Mouse (Mus musculus) testis, adult 2 months (tissue): Measurements from ENCODE around the gene Csrp2. TPM values are rescaled to one million over a fixed set of nuclear protein-coding genes. Genes with fewer than 3 reads are reported as not detected.

Experiments
- H3K27ac ChIP-seq: fragments of 200-500 bp; 2 replicates; pipeline ENCODE4 v1.5.1; 2012; ENCODE audit warnings: low read depth, low read length; ENCODE audit not compliant: control insufficient read depth, insufficient read depth
- H3K27me3 ChIP-seq: fragments of 200-500 bp; 2 replicates; pipeline ENCODE4 v1.6.1; 2012; ENCODE audit warnings: mild to moderate bottlenecking, low read length, moderate library complexity; ENCODE audit not compliant: control insufficient read depth, insufficient read depth
- H3K36me3 ChIP-seq: fragments of 200-500 bp; 2 replicates; pipeline ENCODE4 v1.6.1; 2012; ENCODE audit warnings: mild to moderate bottlenecking, low read length; ENCODE audit not compliant: control insufficient read depth, insufficient read depth
- H3K4me1 ChIP-seq: fragments of 200-500 bp; 2 replicates; pipeline ENCODE4 v1.6.1; 2012; ENCODE audit warnings: low read length; ENCODE audit not compliant: control insufficient read depth, insufficient read depth
- H3K4me3 ChIP-seq: fragments of 200-500 bp; 2 replicates; pipeline ENCODE4 v1.5.1; 2012; ENCODE audit warnings: low read depth, mild to moderate bottlenecking, low read length, moderate library complexity, mixed read lengths; ENCODE audit not compliant: control insufficient read depth
- CTCF ChIP-seq: fragments of 200-500 bp; IDR thresholded peaks from 2 replicates; pipeline ENCODE4 v1.5.1; 2012; ENCODE audit warnings: low read depth, mild to moderate bottlenecking, inconsistent platforms, low read length, moderate library complexity; ENCODE audit not compliant: control insufficient read depth, insufficient read depth, insufficient replicate concordance
- POLR2A ChIP-seq: fragments of 200-500 bp; IDR thresholded peaks from 2 replicates; pipeline ENCODE4 v1.6.1; 2012; ENCODE audit warnings: low read depth, mild to moderate bottlenecking, inconsistent platforms, low read length, moderate library complexity; ENCODE audit not compliant: control insufficient read depth
- polyA plus RNA-seq: library from polyadenylated mRNA; depleted of rRNA; stranded (reverse); fragments of >200 nt; gene quantifications from 2 replicates; pipeline ENCODE4 v1.2.3, GENCODE M21; 2012

Csrp2 gene
- polyA plus RNA-seq, 1 experiment: 37.4 TPM

GRCm38 (mm10) chr10:110939717-110940116 lies 20.1 kb downstream of the Csrp2 start:
- no peaks in the 10 kb centered on the region for H3K4me1 ChIP-seq
- H3K27ac ChIP-seq: no peak overlapping the region
- TF ChIP-seq POLR2A: no peak
- no peak for TF ChIP-seq CTCF
- H3K27me3 ChIP-seq: no peaks in the 10 kb centered on the region
- peaks cover 5% of the 10 kb centered on the region for H3K36me3 ChIP-seq
- no peak overlapping the region for H3K4me3 ChIP-seq

GRCm38 (mm10) chr10:110940740-110941398 lies 21.3 kb downstream of the Csrp2 start:
- H3K36me3 ChIP-seq: peaks cover 5% of the 10 kb centered on the region
- TF ChIP-seq POLR2A (no peak), CTCF (no peak)
- no peaks in the 10 kb centered on the region for H3K27me3 ChIP-seq
- H3K4me1 ChIP-seq: no peaks in the 10 kb centered on the region
- H3K27ac ChIP-seq: no peak overlapping the region
- H3K4me3 ChIP-seq: no peak overlapping the region

DNA sequence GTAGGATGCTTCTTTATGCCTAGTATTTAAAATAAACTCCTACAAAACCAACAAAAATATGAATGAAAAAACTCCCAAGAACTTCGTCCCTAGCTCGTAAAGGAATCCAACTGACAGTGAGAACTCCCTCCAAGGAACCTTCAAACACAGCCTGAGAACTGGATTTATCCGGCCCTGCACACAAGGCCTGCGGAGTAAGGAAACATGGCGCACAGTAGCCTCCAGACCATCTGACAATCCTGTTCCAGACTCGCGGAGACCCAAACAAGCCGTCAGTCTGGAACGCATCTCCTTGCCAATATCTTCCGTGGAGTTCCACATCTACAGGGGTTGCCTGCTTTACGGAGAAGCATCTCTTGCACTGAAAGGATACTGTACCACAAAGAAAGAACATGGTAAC lies 22.4 kb downstream of the Csrp2 start:
- no peaks in the 10 kb centered on the region for H3K27me3 ChIP-seq
- no peaks in the 10 kb centered on the region for H3K4me1 ChIP-seq
- no peak overlapping the region for H3K27ac ChIP-seq
- TF ChIP-seq POLR2A (no peak), CTCF (no peak)
- H3K36me3 ChIP-seq: peaks cover 5% of the 10 kb centered on the region
- no peak overlapping the region for H3K4me3 ChIP-seq

GRCm38 (mm10) chr10:110942806-110943205 lies 23.2 kb downstream of the Csrp2 start:
- Histone ChIP-seq H3K4me3 (no peak overlapping the region), H3K27me3 (no peaks in the 10 kb centered on the region), H3K4me1 (no peaks in the 10 kb centered on the region), H3K36me3 (peaks cover 6% of the 10 kb centered on the region), H3K27ac (no peak overlapping the region)
- TF ChIP-seq CTCF: no peak
- no peak for TF ChIP-seq POLR2A

DNA sequence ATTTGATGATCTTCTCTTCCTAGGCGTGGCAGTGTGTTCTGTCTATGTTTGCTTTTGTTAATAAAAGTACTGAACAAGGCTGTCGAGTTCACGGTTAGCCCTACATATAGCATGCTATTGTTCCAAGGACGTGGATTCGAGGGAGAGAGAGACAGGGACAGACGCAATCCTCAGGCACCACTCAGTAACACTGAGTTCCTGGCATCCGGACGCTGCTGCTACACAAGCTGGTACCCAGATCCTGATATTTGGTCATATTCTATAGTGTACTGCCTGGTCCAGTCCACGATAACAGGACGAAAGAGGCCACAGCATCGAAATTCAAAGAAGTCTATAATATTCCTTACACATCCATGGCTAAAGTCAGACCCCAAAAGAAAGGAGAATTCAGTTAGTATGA lies 24.6 kb downstream of the Csrp2 start:
- peaks cover 6% of the 10 kb centered on the region for H3K36me3 ChIP-seq
- H3K4me3 ChIP-seq: no peak overlapping the region
- no peaks in the 10 kb centered on the region for H3K27me3 ChIP-seq
- H3K4me1 ChIP-seq: no peaks in the 10 kb centered on the region
- no peak for TF ChIP-seq CTCF
- TF ChIP-seq POLR2A: no peak
- H3K27ac ChIP-seq: no peak overlapping the region

- no peaks in the 10 kb centered on the region for H3K4me1 ChIP-seq
- H3K36me3 ChIP-seq: peaks cover 6% of the 10 kb centered on the region
- H3K4me3 ChIP-seq: no peak overlapping the region
- TF ChIP-seq POLR2A (no peak), CTCF (no peak)
- H3K27ac ChIP-seq: no peak overlapping the region
- no peaks in the 10 kb centered on the region for H3K27me3 ChIP-seq
These were observed 26.4 kb downstream of the Csrp2 start for GRCm38 (mm10) chr10:110945966-110946365.

DNA sequence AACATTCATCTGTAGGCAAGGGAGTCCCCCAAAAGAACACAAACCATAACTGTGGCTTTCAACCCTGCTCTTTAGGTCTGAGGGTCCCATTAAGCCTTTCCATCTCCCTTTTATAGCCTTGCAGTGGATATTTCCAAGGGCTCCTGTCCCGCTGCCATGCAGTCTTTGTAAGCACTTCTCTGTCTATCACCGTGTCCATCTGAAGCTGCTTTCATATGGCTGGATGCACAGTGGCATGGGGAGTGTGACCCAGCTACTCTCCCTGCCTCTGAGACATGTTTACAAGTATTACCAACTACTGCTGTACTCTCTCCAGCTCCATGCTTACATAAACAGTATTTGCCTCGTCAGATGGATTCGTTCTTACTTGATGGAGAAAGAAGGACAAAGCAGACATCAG lies 28.0 kb downstream of the Csrp2 start:
- Histone ChIP-seq H3K4me3 (no peak overlapping the region), H3K27me3 (no peaks in the 10 kb centered on the region), H3K27ac (no peak overlapping the region), H3K4me1 (no peaks in the 10 kb centered on the region), H3K36me3 (peaks cover 6% of the 10 kb centered on the region)
- TF ChIP-seq CTCF (no peak), POLR2A (no peak)
